Mouse (Mus musculus): ENCODE measurements at regions not wholly inside any gene's neighbourhood (a gene's known extent, or its start where the extent isn't known, plus 50 kb on each side); places are given as distances from the start of the nearest gene placed in this dataset.

DNA sequence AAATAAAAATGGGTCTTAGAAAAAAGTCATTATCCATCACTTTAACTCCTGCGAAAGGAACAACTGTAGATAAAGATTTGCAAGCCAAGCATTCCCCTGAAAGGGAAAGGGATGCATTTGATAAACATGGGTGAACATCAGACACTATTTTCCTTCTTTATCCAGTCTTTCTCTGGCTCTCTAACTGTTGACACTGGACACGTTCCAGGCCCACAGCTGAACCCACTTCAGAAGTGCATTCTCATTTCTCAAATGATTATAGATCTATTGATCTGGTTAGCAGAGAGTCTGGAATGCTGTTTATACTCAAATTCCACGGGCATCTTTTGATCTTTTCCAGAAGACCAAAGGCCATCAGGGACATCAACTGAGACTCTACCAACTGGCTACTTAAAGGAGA lies 317.7 kb downstream of the Plk2 start:
- H3K9ac ChIP-seq (replicated peaks; ENCODE audit: low read length, poor library complexity, severe bottlenecking): no peak overlapping the region
- no peak for ATAC-seq (ENCODE audit: low FRiP score)
- H3K9me3 ChIP-seq (ENCODE audit: low read length): no peaks in the 10 kb centered on the region
- H3K36me3 ChIP-seq (ENCODE audit: insufficient read depth, low read length): no peaks in the 10 kb centered on the region
- H3K27ac ChIP-seq (ENCODE audit: low read depth, low read length): no peak overlapping the region
- no peaks in the 10 kb centered on the region for H3K4me1 ChIP-seq (ENCODE audit: insufficient read depth, low read length)
- WGBS: 56% methylated on average over 3 of the region's 3 CpGs
- DNase-seq (ENCODE audit: low spot score): no peak
- TF ChIP-seq CTCF (IDR thresholded peaks at IDR 0.05): no peak
- H3K4me3 ChIP-seq (ENCODE audit: low read depth, low read length): no peak overlapping the region
- no peaks in the 10 kb centered on the region for H3K27me3 ChIP-seq (ENCODE audit: insufficient read depth, low read length)
- no peak overlapping the region for H3K4me2 ChIP-seq (ENCODE audit: low read depth, low read length, poor library complexity, severe bottlenecking)

DNA sequence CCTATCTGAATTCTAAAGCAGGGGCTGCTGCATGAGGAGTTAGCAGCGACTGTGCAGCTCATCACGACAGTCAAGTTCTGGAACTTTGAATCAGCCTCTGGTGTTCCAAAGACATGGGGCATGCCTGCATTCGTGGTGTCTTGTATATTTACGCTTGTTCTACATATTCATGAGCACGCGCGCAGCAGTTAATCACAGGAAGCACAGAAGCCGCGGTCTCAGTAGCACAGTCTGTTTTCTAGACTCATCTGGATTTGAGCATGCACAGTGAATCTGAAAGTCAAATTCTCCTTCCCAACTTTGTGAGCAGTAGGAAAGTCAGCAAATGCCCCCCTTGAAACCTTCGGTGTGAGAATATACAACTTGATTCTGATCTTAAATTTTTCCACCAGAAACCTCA lies 327.3 kb downstream of the Plk2 start:
- no peaks in the 10 kb centered on the region for H3K27me3 ChIP-seq (ENCODE audit: insufficient read depth, low read length)
- no peak overlapping the region for H3K9ac ChIP-seq (replicated peaks; ENCODE audit: low read length, poor library complexity, severe bottlenecking)
- ATAC-seq (ENCODE audit: low FRiP score) (no peak), DNase-seq (ENCODE audit: low spot score) (no peak)
- no peak overlapping the region for H3K27ac ChIP-seq (ENCODE audit: low read depth, low read length)
- H3K36me3 ChIP-seq (ENCODE audit: insufficient read depth, low read length): no peaks in the 10 kb centered on the region
- H3K4me2 ChIP-seq (ENCODE audit: low read depth, low read length, poor library complexity, severe bottlenecking): no peak overlapping the region
- TF ChIP-seq CTCF (IDR thresholded peaks at IDR 0.05): no peak
- no peaks in the 10 kb centered on the region for H3K4me1 ChIP-seq (ENCODE audit: insufficient read depth, low read length)
- WGBS: 70% methylated on average over 10 of the region's 10 CpGs
- no peaks in the 10 kb centered on the region for H3K9me3 ChIP-seq (ENCODE audit: low read length)
- no peak overlapping the region for H3K4me3 ChIP-seq (ENCODE audit: low read depth, low read length)

DNA sequence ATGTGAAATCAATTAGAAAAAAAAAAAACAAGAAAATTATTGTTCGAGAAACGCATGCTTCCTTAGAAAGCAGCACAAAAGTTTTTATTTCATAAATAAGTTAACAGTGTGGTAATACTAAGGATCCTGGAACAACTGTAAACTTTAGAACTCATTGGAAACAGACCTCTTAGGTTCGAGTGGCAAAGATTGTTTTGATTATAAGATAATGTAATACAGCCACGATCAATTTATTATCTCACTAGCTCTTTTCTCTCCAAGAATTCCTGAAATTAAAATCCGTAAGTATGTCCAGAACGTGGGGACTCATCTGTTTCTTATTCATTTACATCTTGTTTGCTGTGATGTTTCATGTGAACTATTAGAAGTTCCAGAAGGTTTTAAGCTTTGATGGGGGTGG lies 327.9 kb downstream of the Plk2 start:
- H3K4me3 ChIP-seq (ENCODE audit: low read depth, low read length): no peak overlapping the region
- H3K36me3 ChIP-seq (ENCODE audit: insufficient read depth, low read length): no peaks in the 10 kb centered on the region
- no peaks in the 10 kb centered on the region for H3K27me3 ChIP-seq (ENCODE audit: insufficient read depth, low read length)
- no peaks in the 10 kb centered on the region for H3K9me3 ChIP-seq (ENCODE audit: low read length)
- 80% methylated on average over 6 of the region's 6 CpGs for WGBS
- no peak overlapping the region for H3K27ac ChIP-seq (ENCODE audit: low read depth, low read length)
- no peak overlapping the region for H3K9ac ChIP-seq (replicated peaks; ENCODE audit: low read length, poor library complexity, severe bottlenecking)
- no peak for TF ChIP-seq CTCF (IDR thresholded peaks at IDR 0.05)
- no peak overlapping the region for H3K4me2 ChIP-seq (ENCODE audit: low read depth, low read length, poor library complexity, severe bottlenecking)
- DNase-seq (ENCODE audit: low spot score) (no peak), ATAC-seq (ENCODE audit: low FRiP score) (no peak)
- H3K4me1 ChIP-seq (ENCODE audit: insufficient read depth, low read length): no peaks in the 10 kb centered on the region

- 84% methylated on average over 2 of the region's 2 CpGs for WGBS
- Histone ChIP-seq H3K27me3 (ENCODE audit: insufficient read depth, low read length) (no peaks in the 10 kb centered on the region), H3K4me2 (ENCODE audit: low read depth, low read length, poor library complexity, severe bottlenecking) (no peak overlapping the region), H3K4me1 (ENCODE audit: insufficient read depth, low read length) (no peaks in the 10 kb centered on the region), H3K36me3 (ENCODE audit: insufficient read depth, low read length) (no peaks in the 10 kb centered on the region), H3K4me3 (ENCODE audit: low read depth, low read length) (no peak overlapping the region), H3K9me3 (ENCODE audit: low read length) (no peaks in the 10 kb centered on the region), H3K9ac (replicated peaks; ENCODE audit: low read length, poor library complexity, severe bottlenecking) (no peak overlapping the region), H3K27ac (ENCODE audit: low read depth, low read length) (no peak overlapping the region)
- ATAC-seq (ENCODE audit: low FRiP score) (no peak), DNase-seq (ENCODE audit: low spot score) (no peak)
- no peak for TF ChIP-seq CTCF (IDR thresholded peaks at IDR 0.05)
Observed at GRCm38 (mm10) chr13:110724836-110725235, 330.0 kb downstream of the Plk2 start.

GRCm38 (mm10) chr13:110725821-110726220 lies 331.0 kb downstream of the Plk2 start:
- no peak for DNase-seq (ENCODE audit: low spot score)
- ATAC-seq (ENCODE audit: low FRiP score): no peak

DNA sequence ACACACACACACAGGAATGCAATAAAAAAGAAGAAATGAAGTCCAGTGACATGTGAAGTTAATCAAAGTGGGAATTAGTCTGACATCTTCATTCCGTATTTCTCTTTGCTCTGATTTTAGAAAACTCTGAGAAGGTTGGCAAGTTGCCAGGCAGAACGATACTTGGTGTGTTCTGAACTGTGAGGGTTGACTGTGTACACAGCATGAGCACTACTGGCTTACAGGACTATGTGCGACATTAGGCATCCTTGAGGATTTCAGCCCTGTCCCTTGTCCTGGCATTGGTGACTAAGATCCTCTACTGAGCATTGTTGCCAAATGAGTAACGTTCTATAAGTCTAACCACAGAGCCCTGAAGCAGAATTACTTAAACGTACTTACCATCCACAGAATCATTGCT lies 340.7 kb downstream of the Plk2 start:
- WGBS: 32% methylated on average over 5 of the region's 5 CpGs
- Histone ChIP-seq H3K27ac (ENCODE audit: low read depth, low read length) (no peak overlapping the region), H3K36me3 (ENCODE audit: insufficient read depth, low read length) (no peaks in the 10 kb centered on the region), H3K4me3 (ENCODE audit: low read depth, low read length) (no peak overlapping the region), H3K9ac (replicated peaks; ENCODE audit: low read length, poor library complexity, severe bottlenecking) (no peak overlapping the region), H3K9me3 (ENCODE audit: low read length) (no peaks in the 10 kb centered on the region), H3K4me1 (ENCODE audit: insufficient read depth, low read length) (no peaks in the 10 kb centered on the region), H3K27me3 (ENCODE audit: insufficient read depth, low read length) (no peaks in the 10 kb centered on the region), H3K4me2 (ENCODE audit: low read depth, low read length, poor library complexity, severe bottlenecking) (no peak overlapping the region)
- no peak for ATAC-seq (ENCODE audit: low FRiP score)
- peak; percentile 27 for DNase-seq (ENCODE audit: low spot score)
- TF ChIP-seq CTCF (IDR thresholded peaks at IDR 0.05): no peak

More at GRCm38 (mm10) chr13:110725821-110726220, 331.0 kb downstream of the Plk2 start:
- H3K27ac ChIP-seq (ENCODE audit: low read depth, low read length): no peak overlapping the region
- H3K4me2 ChIP-seq (ENCODE audit: low read depth, low read length, poor library complexity, severe bottlenecking): no peak overlapping the region
- H3K4me3 ChIP-seq (ENCODE audit: low read depth, low read length): no peak overlapping the region
- H3K9me3 ChIP-seq (ENCODE audit: low read length): no peaks in the 10 kb centered on the region
- H3K27me3 ChIP-seq (ENCODE audit: insufficient read depth, low read length): no peaks in the 10 kb centered on the region
- 81% methylated on average over 3 of the region's 3 CpGs for WGBS
- H3K9ac ChIP-seq (replicated peaks; ENCODE audit: low read length, poor library complexity, severe bottlenecking): no peak overlapping the region
- H3K36me3 ChIP-seq (ENCODE audit: insufficient read depth, low read length): no peaks in the 10 kb centered on the region
- no peak for TF ChIP-seq CTCF (IDR thresholded peaks at IDR 0.05)
- H3K4me1 ChIP-seq (ENCODE audit: insufficient read depth, low read length): no peaks in the 10 kb centered on the region
